Mouse (Mus musculus) forebrain, embryonic 14.5 days (tissue): Measurements from ENCODE around the gene Olfm1. TPM values are rescaled to one million over a fixed set of nuclear protein-coding genes. Genes with fewer than 3 reads are reported as not detected.
A peak's percentile ranks its signal among the peaks of the same experiment; 100 is the strongest.

Experiments used
- ATAC-seq: fragments of 200-750 bp; cut with Nextera tagmentation; 2 replicates; pipeline ENCODE4 v1.8.0; 2017; ENCODE audit warnings: mild to moderate bottlenecking, moderate library complexity
- DNase-seq: peaks from one replicate; pipeline ENCODE4 v3.0.0-alpha.2; 2015; ENCODE audit warnings: low spot score
- H3K27ac ChIP-seq: fragments of 300-500 bp; sonication (generic); 2 replicates; pipeline ENCODE4 v1.5.1; 2014; ENCODE audit warnings: low read depth, mild to moderate bottlenecking, control low read depth, low read length, moderate library complexity
- H3K27me3 ChIP-seq: fragments of 300-500 bp; sonication (generic); replicated peaks from 2 replicates; pipeline ENCODE4 v1.6.1; 2014; ENCODE audit warnings: low read length, control low read depth, mixed read lengths; ENCODE audit not compliant: control insufficient read depth, insufficient read depth
- H3K36me3 ChIP-seq: fragments of 300-500 bp; sonication (generic); 2 replicates; pipeline ENCODE4 v1.6.1; 2014; ENCODE audit warnings: low read length, control low read depth; ENCODE audit not compliant: control insufficient read depth, insufficient read depth
- H3K4me1 ChIP-seq: fragments of 300-500 bp; sonication (generic); 2 replicates; pipeline ENCODE4 v1.6.1; 2014; ENCODE audit warnings: antibody characterized with exemption, low read length, control low read depth; ENCODE audit not compliant: control insufficient read depth, insufficient read depth
- H3K4me2 ChIP-seq: fragments of 300-500 bp; sonication (generic); 2 replicates; pipeline ENCODE4 v1.6.1; 2014; ENCODE audit warnings: mild to moderate bottlenecking, control low read depth, low read length
- H3K4me3 ChIP-seq: fragments of 300-500 bp; sonication (generic); 2 replicates; pipeline ENCODE4 v1.5.1; 2014; ENCODE audit warnings: low read depth, low read length, control low read depth
- H3K9ac ChIP-seq: fragments of 300-500 bp; sonication (generic); 2 replicates; pipeline ENCODE4 v1.6.1; 2014; ENCODE audit warnings: mild to moderate bottlenecking, low read length, control low read depth, moderate library complexity
- H3K9me3 ChIP-seq: fragments of 300-500 bp; sonication (generic); replicated peaks from 2 replicates; pipeline ENCODE4 v1.6.1; 2016; ENCODE audit warnings: low read length, control low read depth, mixed read lengths; ENCODE audit not compliant: control insufficient read depth
- WGBS: fragments of 180-500 bp; shearing (Covaris S2); extraction: QIAGEN DNeasy Blood & Tissue Kit; methylation state at CpG from one replicate; pipeline ENCODE4 v1.1.7; 2014; 5-methylcytosine and 5-hydroxymethylcytosine counted together
- polyA plus RNA-seq: library from polyadenylated mRNA; unstranded; fragments of >200 nt; fragmentation: Nextera tagmentation; extraction: Ambion mirVana; gene quantifications from 2 replicates; pipeline ENCODE4 v1.2.1, GENCODE M21; 2014

Gene Olfm1
- polyA plus RNA-seq, 1 experiment from 2014 or later: 173 TPM

GRCm38 (mm10) chr2:28252554-28252953 is 59.8 kb downstream of the Olfm1 start:
- H3K9me3 ChIP-seq: no peaks in the 10 kb centered on the region
- H3K9ac ChIP-seq: no peak overlapping the region
- ATAC-seq: no peak
- H3K4me2 ChIP-seq: no peak overlapping the region
- H3K27ac ChIP-seq: no peak overlapping the region
- H3K36me3 ChIP-seq: no peaks in the 10 kb centered on the region
- 57% methylated on average over 4 of the region's 4 CpGs for WGBS
- H3K4me1 ChIP-seq: no peaks in the 10 kb centered on the region
- H3K27me3 ChIP-seq: no peaks in the 10 kb centered on the region
- no peak for DNase-seq
- H3K4me3 ChIP-seq: no peak overlapping the region

DNA sequence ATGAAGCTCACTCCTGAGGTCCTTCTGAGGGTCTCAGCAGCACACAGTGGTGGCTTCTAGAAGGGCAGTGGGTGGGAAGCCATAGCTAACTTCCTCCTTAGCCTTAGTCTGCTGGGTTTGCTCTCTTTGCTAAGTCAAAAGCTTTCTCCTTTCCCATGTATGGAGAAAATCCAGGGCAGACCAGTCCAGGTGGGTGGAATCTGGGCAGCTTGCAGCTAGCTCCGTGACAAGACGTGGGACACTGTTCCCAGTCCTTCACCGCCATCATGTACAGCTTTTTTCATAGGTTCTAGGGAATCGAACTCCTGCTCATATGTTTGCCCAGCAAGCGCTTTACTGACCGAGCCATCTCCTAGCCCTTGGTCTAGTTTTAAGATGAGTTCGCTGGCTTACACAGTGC is 63.2 kb downstream of the Olfm1 start:
- H3K4me2 ChIP-seq: no peak overlapping the region
- H3K27ac ChIP-seq: no peak overlapping the region
- WGBS: 94% methylated on average over 7 of the region's 7 CpGs
- peaks cover 3% of the 10 kb centered on the region; the same call in 1 of the 2 replicates for H3K4me1 ChIP-seq
- H3K9ac ChIP-seq: no peak overlapping the region
- no peak overlapping the region for H3K4me3 ChIP-seq
- ATAC-seq (no peak), DNase-seq (no peak)
- no peaks in the 10 kb centered on the region for H3K9me3 ChIP-seq
- H3K27me3 ChIP-seq: no peaks in the 10 kb centered on the region
- H3K36me3 ChIP-seq: no peaks in the 10 kb centered on the region

DNA sequence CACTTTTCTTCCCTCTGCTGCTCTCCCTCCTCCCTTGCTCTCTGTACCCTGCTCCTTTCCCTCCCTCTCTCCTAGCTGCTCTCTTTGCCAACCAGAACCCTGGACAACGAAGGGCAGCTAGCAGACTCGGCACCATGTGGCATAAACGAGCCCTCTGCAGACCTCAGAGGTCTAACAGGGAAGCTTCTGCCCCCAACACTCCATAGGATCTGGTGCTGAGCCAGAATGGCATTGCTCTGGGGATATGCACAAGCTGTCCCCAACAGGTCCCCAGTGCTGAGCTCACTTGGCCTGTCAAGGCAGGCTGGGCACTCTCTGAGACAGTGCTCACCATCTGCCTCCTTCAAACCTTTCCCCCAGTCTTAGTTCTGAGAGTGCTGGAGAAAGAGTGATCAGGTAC is 68.6 kb downstream of the Olfm1 start:
- Histone ChIP-seq H3K4me1 (peaks cover 3% of the 10 kb centered on the region; the same call in 1 of the 2 replicates), H3K9ac (no peak overlapping the region), H3K36me3 (no peaks in the 10 kb centered on the region), H3K27me3 (no peaks in the 10 kb centered on the region), H3K27ac (no peak overlapping the region), H3K4me3 (no peak overlapping the region), H3K4me2 (no peak overlapping the region), H3K9me3 (no peaks in the 10 kb centered on the region)
- ATAC-seq (no peak), DNase-seq (no peak)
- WGBS: 47% methylated on average over 3 of the region's 3 CpGs

DNA sequence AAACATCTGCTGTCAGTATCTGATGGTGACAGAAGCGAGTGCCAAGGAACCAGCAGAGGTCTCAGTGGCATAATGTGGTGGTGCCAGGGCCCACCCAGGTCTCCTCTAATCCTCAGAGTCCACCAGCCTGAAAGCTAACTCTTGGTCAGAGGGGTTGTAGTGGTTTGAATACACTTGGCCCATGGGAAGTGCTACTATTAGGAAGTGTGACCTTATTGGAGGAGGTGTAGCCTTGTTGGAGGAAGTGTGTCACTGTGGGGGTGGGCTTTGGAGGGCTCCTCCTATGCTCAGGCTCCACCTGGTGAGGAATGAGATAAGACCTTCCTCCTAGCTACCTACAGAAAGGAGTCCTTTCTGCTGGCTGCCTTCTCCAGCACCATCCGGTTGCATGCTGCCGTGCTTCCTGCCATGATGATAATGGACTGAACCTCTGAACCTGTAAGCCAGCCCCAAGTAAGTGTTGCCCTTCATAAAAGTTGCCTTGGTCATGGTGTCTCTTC is 75.0 kb downstream of the Olfm1 start:
- H3K36me3 ChIP-seq: no peaks in the 10 kb centered on the region
- ATAC-seq (no peak), DNase-seq (no peak)
- H3K9ac ChIP-seq: no peak overlapping the region
- WGBS: 87% methylated on average over 3 of the region's 3 CpGs
- no peak overlapping the region for H3K4me2 ChIP-seq
- peaks cover 3% of the 10 kb centered on the region; the same call in 1 of the 2 replicates for H3K4me1 ChIP-seq
- H3K4me3 ChIP-seq: no peak overlapping the region
- H3K27me3 ChIP-seq: 0 out of 2 replicates have a peak, but pooled peaks cover 3% of the 10 kb centered on the region
- H3K27ac ChIP-seq: no peak overlapping the region
- no peaks in the 10 kb centered on the region for H3K9me3 ChIP-seq

- ATAC-seq (peak; percentile 34; the same call in 1 of the 2 replicates), DNase-seq (peak; percentile 51)
These were observed 77.8 kb downstream of the Olfm1 start for GRCm38 (mm10) chr2:28270561-28270960.

DNA sequence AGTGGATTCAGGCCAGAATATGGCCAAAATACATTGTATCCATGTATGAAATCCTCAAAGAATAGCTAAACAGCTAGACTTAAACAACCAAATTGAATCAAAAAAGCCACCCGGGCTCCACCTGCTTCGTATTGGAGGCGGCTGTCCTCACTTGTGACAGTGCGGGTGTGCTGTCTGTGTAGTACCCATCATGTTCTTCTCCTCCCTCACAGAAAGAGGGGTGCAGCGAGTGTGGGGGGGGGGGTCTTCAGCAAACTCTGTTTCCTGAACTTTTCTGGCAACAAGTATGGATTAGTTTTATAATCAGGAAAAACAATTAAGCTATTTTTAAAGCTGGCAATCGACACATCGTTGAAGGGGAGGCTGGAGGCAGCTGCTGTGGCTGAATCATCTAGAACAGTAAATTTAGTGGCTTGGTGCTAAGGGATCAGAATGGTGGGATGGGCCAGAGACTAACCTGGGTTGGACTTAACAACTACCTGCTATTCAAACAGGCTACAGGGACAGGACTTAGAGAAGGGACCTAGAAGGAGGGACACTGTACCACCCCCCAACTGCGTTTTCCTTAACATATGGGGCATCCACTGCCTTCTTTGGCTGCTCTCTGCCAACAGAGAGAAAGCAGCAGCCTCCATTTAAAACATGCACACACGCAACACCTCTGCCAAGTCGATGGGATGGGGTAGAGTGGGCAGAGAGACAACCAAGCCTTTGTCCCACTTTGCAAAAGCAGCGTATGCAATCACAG is 79.6 kb downstream of the Olfm1 start:
- Histone ChIP-seq H3K27ac (no peak overlapping the region), H3K36me3 (no peaks in the 10 kb centered on the region), H3K4me1 (peaks cover 3% of the 10 kb centered on the region; the same call in 1 of the 2 replicates), H3K27me3 (0 out of 2 replicates have a peak, but pooled peaks cover 3% of the 10 kb centered on the region), H3K9ac (no peak overlapping the region), H3K4me3 (no peak overlapping the region), H3K9me3 (no peaks in the 10 kb centered on the region), H3K4me2 (no peak overlapping the region)
- ATAC-seq (no peak), DNase-seq (no peak)
- WGBS: 67% methylated on average over 11 of the region's 11 CpGs

More at GRCm38 (mm10) chr2:28270561-28270960, 77.8 kb downstream of the Olfm1 start:
- Histone ChIP-seq H3K9ac (no peak overlapping the region), H3K4me2 (no peak overlapping the region), H3K36me3 (no peaks in the 10 kb centered on the region), H3K4me1 (peaks cover 3% of the 10 kb centered on the region; the same call in 1 of the 2 replicates), H3K4me3 (no peak overlapping the region), H3K27ac (no peak overlapping the region), H3K9me3 (no peaks in the 10 kb centered on the region), H3K27me3 (0 out of 2 replicates have a peak, but pooled peaks cover 3% of the 10 kb centered on the region)
- 1% methylated on average over 4 of the region's 4 CpGs for WGBS

DNA sequence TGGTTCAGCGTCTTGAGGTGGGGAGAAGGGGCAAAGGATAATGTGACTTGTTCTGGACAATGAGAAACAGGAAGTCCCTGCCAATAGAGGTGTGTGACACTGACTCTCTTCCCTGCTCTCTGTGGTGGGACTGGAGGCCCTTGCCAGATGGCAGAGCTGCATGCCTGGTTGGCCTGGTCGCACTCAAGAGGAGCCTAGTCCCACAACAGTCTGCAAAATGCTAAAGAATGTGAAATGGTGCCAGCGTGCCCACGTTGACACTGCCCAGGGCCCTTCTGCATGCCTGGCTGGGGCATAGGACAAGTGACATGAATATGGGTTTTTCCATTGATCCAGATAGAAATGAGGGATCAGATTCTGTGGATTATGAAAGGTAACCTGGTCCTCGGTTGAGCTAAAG is 81.2 kb downstream of the Olfm1 start:
- ATAC-seq (no peak), DNase-seq (no peak)
- no peak overlapping the region for H3K9ac ChIP-seq
- WGBS: 87% methylated on average over 5 of the region's 5 CpGs
- H3K36me3 ChIP-seq: no peaks in the 10 kb centered on the region
- no peak overlapping the region for H3K27ac ChIP-seq
- H3K27me3 ChIP-seq: 0 out of 2 replicates have a peak, but pooled peaks cover 3% of the 10 kb centered on the region
- peaks cover 3% of the 10 kb centered on the region; the same call in 1 of the 2 replicates for H3K4me1 ChIP-seq
- H3K9me3 ChIP-seq: no peaks in the 10 kb centered on the region
- no peak overlapping the region for H3K4me3 ChIP-seq
- no peak overlapping the region for H3K4me2 ChIP-seq

DNA sequence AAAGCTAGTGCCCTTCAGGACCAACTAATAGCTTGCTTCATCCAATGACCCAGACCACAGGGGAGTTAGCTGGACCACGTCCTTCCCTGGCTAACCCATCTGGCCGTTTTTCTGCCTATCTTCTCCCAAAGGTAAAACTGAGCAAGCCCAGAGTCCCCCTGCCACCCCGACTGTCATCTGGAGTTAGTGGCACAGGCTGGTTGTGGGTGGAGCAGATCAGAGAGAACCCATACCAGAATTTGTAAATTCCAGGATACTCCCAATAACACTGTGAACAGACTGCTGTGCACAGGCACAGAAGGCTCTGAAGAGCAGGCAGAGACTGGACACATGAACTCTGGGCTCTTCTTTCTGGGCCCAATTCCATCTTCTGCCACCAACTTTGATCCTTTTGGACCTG is 82.6 kb downstream of the Olfm1 start:
- 76% methylated on average over 3 of the region's 3 CpGs for WGBS
- H3K4me3 ChIP-seq: no peak overlapping the region
- H3K4me2 ChIP-seq: no peak overlapping the region
- H3K27me3 ChIP-seq: 0 out of 2 replicates have a peak, but pooled peaks cover 3% of the 10 kb centered on the region
- ATAC-seq (no peak), DNase-seq (no peak)
- peaks cover 3% of the 10 kb centered on the region; the same call in 1 of the 2 replicates for H3K4me1 ChIP-seq
- no peak overlapping the region for H3K27ac ChIP-seq
- no peak overlapping the region for H3K9ac ChIP-seq
- H3K36me3 ChIP-seq: no peaks in the 10 kb centered on the region
- H3K9me3 ChIP-seq: no peaks in the 10 kb centered on the region

- no peaks in the 10 kb centered on the region for H3K27me3 ChIP-seq
- ATAC-seq (peak; percentile 42), DNase-seq (peak; percentile 70)
- 6% methylated on average over 7 of the region's 7 CpGs for WGBS
- no peaks in the 10 kb centered on the region for H3K4me1 ChIP-seq
- no peaks in the 10 kb centered on the region for H3K9me3 ChIP-seq
- H3K4me3 ChIP-seq: no peak overlapping the region
- H3K4me2 ChIP-seq: no peak overlapping the region
- no peak overlapping the region for H3K9ac ChIP-seq
- no peaks in the 10 kb centered on the region for H3K36me3 ChIP-seq
- no peak overlapping the region for H3K27ac ChIP-seq
These were observed 85.4 kb downstream of the Olfm1 start for GRCm38 (mm10) chr2:28278150-28278549.
